Mouse (Mus musculus) adipocyte (in vitro differentiated cells): ENCODE results near the gene Usp4.

Source experiments
- DNase-seq: peaks from one replicate; pipeline ENCODE4 v3.0.0-alpha.2; 2016; ENCODE audit warnings: low spot score

Gene Usp4

GRCm38 (mm10) chr9:108412221-108412620, 64.6 kb downstream of the Usp4 start:
- peak; percentile 54 for DNase-seq

- DNase-seq, result no peak
These were observed 80.7 kb downstream of the Usp4 start, which contains the start of gene Ccdc36 for GRCm38 (mm10) chr9:108428384-108428783. Ccdc36 (minus strand) TSS chr9:108428484.

- no peak for DNase-seq
These were observed 83.9 kb downstream of the Usp4 start for GRCm38 (mm10) chr9:108431431-108432067.

- DNase-seq, result no peak
These were observed 88.5 kb downstream of the Usp4 start, which contains the start of gene BC048562 for GRCm38 (mm10) chr9:108436182-108436581. BC048562 (plus strand) TSS chr9:108436482.

- DNase-seq, result no peak
These were observed 91.5 kb downstream of the Usp4 start for GRCm38 (mm10) chr9:108439176-108439575.

- DNase-seq, result no peak
These were observed 92.8 kb downstream of the Usp4 start for GRCm38 (mm10) chr9:108440485-108440884.

GRCm38 (mm10) chr9:108441236-108441919, 93.7 kb downstream of the Usp4 start:
- DNase-seq, result peak; percentile 10
